Mouse (Mus musculus): Measurements from ENCODE around the gene Mrpl3. TPM values are rescaled to one million over a fixed set of nuclear protein-coding genes. Genes with fewer than 3 reads are reported as not detected.

Gene Mrpl3
- 40.3 to 53.0 TPM (median 43.7 TPM) in 3 replicates for total RNA-seq (2017)

DNA sequence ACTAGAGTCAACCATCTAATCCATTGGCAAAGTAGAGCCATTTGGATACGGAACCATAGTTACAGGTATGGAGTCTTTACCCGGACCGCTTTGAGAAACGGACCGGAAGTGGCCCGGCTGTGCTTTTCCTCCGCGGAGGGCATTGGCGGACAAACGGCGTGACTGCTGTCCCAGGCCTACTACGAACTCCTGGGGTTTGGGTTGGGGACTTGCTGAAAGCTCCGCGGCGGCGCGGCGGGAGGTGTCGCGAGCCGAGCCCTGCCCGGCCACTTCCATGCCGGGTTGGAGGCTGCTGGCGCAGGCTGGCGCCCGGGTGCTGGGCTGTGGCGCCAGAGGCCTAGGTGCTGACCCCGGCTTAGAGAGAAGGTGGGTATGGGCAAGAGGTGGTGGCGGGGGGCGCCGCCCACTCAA lies at the start of gene Mrpl3:
Gene Mrpl3, plus strand, starts transcription at position 93 of the 411 bp plus-strand sequence.
- peak; percentile 78 for ATAC-seq (replicated peaks; ENCODE audit: insufficient number of reproducible peaks, low FRiP score, low TSS enrichment, poor library complexity, severe bottlenecking)

DNA sequence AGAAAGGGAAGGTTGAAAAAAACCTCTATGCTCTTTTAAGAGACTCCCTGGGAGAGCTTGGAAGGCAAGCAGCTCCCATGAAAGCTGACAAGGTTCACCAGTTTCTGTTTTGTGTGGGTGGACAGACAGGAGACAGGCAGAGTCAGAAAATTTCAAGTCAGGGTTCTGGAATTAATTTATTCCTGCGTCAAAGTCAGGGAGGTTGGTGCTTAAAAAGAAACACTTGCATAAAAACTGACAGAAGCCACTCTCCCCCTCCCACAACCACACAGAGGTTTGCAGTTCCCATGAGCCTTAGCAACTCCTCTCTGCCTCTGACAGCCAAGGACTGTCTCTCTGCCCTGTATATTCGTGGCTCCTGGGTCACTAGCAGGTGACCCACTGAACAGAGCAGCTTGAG lies 42.3 kb upstream of the Mrpl3 start:
- ATAC-seq (replicated peaks; ENCODE audit: insufficient number of reproducible peaks, low FRiP score, low TSS enrichment, poor library complexity, severe bottlenecking), result no peak

DNA sequence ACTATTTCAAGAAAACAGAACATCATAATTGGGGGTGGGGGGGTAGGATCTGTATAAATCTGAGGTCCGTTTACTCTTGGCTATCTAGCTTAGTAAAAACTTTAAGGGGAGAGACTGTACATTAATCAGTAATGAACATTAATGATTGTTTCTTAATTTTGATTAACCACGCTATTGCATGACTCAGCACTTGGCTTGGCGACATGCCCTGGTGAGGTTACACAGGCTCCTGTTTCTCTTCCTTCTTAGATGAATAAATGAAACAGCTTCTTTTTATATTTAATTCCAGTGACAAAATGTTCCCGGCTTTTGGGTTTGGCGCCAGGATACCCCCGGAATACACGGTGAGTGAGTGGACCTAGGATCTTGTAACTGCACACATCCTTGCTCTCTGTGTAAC lies 34.9 kb upstream of the Mrpl3 start:
- no peak for ATAC-seq (replicated peaks; ENCODE audit: insufficient number of reproducible peaks, low FRiP score, low TSS enrichment, poor library complexity, severe bottlenecking)

DNA sequence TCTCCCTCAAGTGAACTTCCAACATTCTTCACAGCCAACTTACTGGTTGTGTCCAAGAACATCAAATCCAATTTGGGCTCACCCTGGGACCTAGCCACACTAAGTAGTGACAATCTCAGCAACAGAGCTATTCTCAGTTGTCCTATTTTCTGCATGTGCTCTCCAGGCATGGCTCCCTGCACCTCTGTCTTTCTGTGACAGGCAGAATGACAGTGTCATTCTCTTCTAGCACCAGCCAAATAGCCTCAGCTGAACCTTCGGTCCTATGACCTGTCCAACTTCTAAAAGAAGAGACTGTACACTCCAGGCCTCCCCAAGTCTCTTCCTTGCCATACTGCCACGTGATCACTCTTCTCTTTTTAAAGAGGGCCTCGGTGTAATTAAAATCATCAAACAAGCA lies 24.7 kb upstream of the Mrpl3 start:
- ATAC-seq (replicated peaks; ENCODE audit: insufficient number of reproducible peaks, low FRiP score, low TSS enrichment, poor library complexity, severe bottlenecking), result no peak

DNA sequence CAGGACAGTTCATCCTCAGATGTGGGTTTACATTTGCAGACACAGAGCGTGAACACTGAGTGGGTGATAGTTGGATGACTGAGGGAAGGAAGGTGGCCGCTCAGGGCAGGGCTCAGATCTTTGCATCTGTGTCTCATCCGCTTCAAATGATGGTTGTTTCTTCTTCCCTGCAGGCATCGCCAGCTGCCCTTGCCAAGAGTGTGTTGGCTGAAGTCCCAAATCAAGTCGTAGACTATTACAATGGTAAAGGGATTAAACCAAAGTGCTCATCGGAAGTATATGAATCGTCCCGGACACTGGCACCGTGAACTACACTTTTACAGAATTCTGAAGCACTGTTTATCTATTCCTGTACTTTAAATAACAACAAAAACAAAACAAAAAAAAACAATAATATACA lies 20.5 kb upstream of the Mrpl3 start:
- no peak for ATAC-seq (replicated peaks; ENCODE audit: insufficient number of reproducible peaks, low FRiP score, low TSS enrichment, poor library complexity, severe bottlenecking)

DNA sequence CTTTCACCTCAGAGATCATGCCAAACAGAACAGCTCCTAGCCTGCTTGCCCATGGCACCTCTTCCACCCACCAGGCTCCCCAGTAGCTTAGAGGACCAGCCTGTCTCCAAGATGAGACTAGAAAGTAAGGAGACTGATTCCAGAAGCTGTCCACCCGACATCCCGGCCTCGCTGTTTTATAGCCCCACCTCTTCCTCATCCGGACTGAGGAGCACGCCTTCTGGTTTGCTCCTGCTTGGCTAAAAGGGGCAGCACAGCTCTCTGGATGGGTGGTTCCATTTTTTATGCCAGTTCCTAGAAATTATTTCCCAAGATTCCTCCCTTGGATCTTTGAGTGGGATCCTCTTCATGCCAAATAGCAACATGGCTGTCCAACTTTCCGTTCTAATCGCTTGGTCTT lies 19.4 kb upstream of the Mrpl3 start:
- no peak for ATAC-seq (replicated peaks; ENCODE audit: insufficient number of reproducible peaks, low FRiP score, low TSS enrichment, poor library complexity, severe bottlenecking)

DNA sequence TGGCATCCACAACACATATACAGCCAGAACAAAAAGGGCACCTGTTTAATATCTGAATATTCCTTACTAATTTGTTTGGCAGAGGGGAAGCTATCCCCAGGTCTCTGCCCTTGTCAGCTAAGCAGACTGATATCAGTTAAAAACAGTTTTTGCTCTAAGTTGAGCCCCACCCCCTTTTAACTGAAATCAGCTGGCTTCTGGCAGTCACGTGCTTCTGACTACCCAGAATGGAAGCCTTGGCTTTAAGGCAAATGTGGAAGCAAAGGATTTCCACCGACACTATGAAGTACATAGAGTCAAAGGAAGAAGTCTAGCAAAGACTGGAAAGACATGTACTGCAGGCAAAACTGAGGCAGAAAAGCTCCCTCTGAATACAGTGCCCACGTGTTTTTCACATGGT lies 15.2 kb upstream of the Mrpl3 start:
- no peak for ATAC-seq (replicated peaks; ENCODE audit: insufficient number of reproducible peaks, low FRiP score, low TSS enrichment, poor library complexity, severe bottlenecking)

DNA sequence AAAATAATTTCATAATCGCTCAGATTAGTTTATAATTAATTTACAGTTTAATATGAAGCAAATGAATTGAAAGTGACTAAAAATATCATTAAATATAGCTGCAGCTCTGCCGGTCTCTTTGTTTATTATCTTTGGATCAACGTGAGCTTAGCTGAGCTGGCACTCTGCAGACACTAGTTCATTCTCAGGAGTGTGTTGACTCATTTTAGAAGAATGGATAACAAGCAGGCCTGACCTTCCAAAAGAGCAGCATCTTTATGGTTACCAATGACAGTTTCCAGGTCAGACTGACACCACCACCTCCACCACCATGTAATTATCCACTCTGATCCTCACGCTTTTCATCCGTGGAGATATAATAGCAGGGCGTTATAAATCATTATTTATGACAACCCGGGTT lies 7.0 kb upstream of the Mrpl3 start:
- no peak for ATAC-seq (replicated peaks; ENCODE audit: insufficient number of reproducible peaks, low FRiP score, low TSS enrichment, poor library complexity, severe bottlenecking)

DNA sequence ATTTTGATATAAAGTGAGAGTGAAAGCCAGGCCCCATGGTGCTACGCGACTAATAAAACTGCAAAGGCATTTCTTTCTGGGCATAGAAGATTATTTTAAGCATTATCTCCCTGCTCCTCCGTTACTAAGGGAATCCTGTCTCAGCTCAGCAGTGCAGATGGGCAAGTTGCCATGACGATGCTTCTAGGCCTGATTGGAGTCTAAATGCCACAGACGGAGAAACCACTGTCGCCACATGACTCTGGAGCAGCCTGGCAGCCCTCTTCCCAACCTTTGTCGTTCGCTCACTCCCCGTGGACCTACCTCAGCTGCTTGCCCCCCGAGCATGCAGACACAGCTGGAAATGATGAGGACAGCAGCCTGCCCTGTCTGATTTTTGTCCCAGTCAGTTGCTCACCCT lies 4.7 kb upstream of the Mrpl3 start:
- no peak for ATAC-seq (replicated peaks; ENCODE audit: insufficient number of reproducible peaks, low FRiP score, low TSS enrichment, poor library complexity, severe bottlenecking)

DNA sequence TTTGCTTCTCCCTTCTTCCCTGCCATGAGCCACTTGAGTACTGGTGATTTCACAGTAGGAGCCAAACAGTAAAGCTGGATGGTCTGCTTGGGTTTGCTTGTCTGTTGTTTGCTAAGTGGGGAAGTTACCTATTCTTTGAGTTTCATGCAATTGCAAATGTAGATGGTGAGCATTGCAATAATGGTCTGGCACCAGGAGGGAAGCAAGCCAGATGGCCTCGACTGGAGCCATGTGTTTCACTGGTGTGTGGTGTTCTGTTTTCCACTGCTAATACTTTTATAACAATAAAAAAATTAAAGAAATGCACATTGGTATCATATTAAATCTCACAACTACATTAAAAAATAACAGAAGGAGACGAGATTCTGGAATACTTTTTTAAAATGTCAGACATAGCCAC lies 3.4 kb upstream of the Mrpl3 start:
- no peak for ATAC-seq (replicated peaks; ENCODE audit: insufficient number of reproducible peaks, low FRiP score, low TSS enrichment, poor library complexity, severe bottlenecking)

DNA sequence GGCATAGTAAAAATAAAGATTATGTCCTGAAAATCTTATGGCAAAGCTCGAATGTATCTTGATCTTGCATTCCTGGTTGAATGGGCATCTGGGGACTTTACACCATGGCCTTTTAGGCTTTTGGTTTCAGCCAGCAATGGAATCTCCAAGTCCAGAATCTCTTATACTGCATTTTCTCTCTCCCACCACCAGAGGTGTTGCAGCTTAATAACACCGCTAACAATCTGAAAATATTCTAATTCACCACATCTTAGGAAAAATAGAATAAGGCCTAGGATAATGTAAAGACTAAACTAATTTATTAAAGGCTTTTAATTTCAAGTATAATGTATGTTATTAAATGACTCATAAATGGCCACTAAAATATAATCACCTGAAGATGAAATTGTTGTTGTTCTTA lies 2.8 kb upstream of the Mrpl3 start:
- ATAC-seq (replicated peaks; ENCODE audit: insufficient number of reproducible peaks, low FRiP score, low TSS enrichment, poor library complexity, severe bottlenecking), result no peak

DNA sequence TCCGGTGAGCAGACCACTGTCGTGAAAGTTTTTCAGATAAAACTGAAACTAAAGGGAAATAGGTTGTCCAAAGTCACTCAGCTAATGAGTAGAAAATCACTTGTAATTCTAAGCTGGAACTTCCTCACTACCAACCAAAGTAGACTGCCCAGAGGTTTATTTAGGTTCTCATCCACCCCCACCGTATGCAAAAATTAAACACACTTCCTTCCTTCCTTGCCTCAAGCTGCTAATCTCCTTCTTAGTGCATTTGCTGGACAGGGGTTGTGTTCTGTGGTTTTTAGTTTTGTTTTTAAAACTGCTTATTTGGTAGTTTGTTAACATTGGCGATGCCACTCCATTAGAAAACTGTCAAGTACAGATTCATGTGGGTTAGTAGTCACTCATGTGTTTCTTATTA lies 773 bp downstream of the Mrpl3 start:
- ATAC-seq (replicated peaks; ENCODE audit: insufficient number of reproducible peaks, low FRiP score, low TSS enrichment, poor library complexity, severe bottlenecking), result no peak

DNA sequence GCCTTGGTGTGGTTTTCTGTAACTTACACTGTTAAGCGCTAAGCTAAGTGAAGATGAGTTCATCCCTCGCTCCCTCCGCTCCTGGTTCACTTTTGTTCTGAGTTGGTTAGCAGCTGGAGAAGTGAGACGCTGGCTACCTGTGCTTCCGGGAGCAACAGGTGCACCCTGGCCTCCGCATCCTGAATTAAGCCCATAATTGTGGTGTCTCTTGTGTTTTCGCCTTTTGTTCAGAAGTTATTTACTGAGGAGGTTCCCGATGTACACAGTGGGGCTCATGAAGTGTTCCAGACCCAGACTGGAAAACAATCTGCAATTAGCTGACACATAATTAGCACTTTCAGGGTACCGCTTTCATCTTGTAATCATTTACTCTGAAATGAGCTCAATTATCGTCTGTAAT lies 16.1 kb downstream of the Mrpl3 start:
- no peak for ATAC-seq (replicated peaks; ENCODE audit: insufficient number of reproducible peaks, low FRiP score, low TSS enrichment, poor library complexity, severe bottlenecking)

DNA sequence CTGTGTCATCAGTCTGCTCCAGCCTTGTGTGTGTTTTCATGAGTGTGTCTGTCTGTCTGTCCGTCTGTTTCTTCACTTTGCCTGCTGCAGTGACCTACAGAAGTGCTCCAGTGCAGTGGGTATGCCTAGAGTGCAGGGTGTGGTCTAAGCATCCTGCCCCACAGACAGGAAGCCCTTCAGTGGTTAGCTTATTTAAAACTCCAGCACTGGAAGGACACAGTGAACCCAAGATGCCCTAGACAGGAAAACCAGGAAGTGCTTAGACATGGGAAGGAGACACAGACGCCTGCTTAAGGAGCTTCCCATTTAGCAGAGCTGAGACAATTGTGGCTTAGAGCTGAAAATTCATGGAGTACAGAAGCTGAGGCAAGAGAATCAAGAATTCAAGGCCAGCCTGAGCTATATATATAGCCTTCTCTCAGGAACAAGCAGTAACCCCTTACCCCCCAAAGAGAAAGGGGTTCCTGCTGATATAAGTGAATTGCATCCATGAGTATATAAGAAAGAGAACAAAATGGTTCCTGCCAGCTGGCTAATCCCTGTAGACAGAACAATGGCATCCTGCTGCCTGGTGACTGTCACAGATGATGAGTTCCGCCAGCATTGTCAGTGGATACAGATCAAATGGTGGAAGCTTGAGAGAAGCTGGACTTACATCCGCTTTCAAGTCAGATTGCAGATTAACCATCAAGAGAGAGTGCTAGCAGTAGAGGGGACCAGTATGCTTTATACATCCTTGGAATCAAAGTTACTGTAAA lies 20.1 kb downstream of the Mrpl3 start:
- no peak for ATAC-seq (replicated peaks; ENCODE audit: insufficient number of reproducible peaks, low FRiP score, low TSS enrichment, poor library complexity, severe bottlenecking)

DNA sequence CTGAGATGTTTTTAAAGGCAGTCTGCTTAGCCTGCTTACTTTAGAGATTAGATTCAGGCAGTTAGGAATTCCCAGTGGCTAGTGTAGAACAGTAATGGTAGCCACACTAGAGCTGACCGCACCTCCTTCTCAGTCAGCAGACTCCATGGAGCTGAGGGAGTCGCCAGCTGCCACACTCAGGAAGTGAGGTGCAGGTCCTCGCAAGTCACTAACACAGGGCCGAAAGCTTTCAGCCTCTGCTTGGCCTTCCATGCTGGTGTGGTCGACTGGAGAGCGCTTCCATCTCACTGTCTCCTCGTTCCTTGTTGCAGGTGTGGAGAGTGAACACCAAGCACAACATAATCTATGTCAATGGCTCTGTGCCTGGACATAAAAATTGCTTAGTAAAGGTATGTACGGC lies 21.8 kb downstream of the Mrpl3 start:
- ATAC-seq (replicated peaks; ENCODE audit: insufficient number of reproducible peaks, low FRiP score, low TSS enrichment, poor library complexity, severe bottlenecking), result no peak

DNA sequence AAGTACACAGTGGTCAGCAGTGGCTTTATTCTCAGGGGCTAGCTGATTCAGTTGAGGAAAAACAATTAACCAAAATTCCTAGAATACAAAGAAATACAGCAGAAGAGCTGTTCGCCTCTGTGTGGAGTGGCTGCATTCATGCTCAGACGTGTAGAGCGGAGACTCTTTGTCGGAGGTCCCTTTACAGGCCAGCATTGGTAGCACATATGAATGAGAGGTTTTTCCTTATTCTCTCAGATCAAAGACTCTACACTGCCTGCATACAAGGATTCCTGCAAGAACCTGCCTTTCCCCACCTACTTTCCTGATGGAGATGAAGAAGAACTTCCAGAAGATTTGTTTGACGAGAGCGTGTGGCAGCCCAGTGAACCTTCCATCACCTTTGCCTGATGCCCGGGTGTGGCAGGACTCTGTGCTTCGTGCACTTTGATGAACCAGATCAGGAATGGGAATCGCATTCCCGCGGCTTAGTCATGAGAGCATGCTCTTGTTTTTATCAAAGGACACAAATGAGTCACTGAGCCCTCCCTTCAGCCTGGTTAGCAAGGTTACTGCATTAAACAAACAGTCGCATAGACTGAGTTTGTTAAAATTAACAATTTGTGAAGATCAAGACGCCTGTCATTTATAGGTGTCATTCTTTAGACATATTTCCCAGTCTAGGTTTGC lies 23.9 kb downstream of the Mrpl3 start:
- no peak for ATAC-seq (replicated peaks; ENCODE audit: insufficient number of reproducible peaks, low FRiP score, low TSS enrichment, poor library complexity, severe bottlenecking)

DNA sequence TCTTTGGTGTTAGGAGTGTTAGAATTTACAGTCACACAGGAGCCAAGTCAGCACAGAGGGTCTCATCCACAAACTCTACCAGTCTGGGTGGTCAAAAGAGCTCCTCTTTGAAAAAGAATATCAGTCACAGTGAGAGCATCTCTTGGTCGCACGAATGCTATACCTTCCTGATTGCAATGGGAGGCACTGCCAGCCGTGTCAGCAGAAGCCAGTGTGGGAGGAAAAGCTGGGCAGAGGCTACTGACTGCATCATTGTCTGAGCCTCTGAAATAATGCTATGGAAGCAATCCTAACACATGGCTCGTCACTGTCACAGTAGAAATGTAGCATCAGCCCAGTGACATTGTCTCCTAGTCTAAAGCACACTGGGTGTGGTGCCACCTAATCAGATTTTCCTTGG lies 25.4 kb downstream of the Mrpl3 start:
- no peak for ATAC-seq (replicated peaks; ENCODE audit: insufficient number of reproducible peaks, low FRiP score, low TSS enrichment, poor library complexity, severe bottlenecking)

DNA sequence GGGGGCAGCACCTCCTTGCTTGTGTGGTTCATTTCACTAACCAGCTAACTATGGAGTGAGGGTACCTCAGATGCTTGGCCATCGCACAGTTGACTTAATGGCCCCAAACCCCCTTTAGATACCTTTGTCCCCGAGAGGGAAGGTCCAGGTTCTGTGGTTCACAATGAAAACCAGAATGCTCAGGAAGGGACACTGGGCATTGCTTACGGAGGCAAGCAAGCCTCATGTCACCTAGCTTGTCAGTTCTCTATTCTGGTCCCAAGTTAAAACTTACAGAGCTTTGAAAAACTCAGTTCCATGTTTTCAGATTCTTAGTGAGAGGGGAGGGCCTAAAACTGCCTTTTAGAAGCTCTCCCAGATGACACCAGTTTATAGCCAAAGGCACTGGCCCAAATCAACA lies 27.2 kb downstream of the Mrpl3 start:
- ATAC-seq (replicated peaks; ENCODE audit: insufficient number of reproducible peaks, low FRiP score, low TSS enrichment, poor library complexity, severe bottlenecking), result no peak

DNA sequence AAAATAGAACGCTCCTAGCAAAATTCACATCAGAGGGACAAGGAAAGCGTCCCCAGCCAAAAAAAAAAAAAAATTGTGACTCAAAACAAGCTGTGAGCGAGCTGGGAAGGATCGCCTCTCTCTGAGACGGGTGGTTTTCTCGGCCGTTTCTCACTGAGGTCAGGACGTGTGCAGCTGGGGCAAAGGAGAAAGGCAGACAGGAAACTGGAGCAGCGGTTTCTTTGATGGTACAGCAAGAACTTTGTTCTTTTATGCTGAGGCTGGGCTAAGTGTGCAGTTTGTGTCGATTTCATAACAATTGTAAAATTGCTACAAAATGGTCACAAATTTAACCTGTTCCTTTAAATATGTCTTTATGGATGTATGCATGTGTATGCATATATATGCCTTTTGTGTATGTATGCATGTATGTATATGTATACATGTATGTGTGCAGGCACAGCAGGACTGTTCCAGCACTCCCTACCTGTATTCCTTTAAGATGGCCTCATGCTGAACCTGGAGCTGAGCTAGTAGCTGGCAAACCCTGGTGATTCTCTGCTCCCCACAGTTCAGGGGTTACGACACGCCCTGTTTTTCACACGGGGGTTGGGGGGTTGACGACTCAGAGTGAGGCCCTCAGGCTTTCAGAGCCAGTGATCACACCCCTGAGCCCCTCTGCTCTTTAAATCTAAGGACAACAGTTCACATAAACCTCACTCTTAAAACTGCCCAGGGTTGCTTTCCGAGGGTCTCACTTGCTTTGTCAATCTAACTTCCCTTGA lies 48.0 kb downstream of the Mrpl3 start:
- no peak for ATAC-seq (replicated peaks; ENCODE audit: insufficient number of reproducible peaks, low FRiP score, low TSS enrichment, poor library complexity, severe bottlenecking)

DNA sequence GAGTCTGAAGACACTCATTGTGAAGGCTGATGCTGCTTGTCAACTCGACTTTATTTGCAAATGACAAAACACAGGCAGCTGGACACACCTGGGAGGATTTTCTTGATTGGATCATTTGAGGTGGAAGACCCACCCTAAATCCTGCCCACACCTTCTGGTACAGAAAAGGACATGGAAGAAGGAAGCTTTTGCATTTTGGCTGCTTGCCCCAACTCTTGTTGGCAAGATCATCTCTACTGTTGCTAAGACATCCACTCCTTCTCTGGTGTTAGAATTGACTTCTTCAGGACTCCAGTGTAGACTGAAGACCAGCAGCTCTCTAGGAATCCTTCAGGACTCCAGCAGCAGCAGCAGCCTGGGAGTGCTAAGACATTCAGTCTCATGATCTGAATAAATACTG lies 48.9 kb downstream of the Mrpl3 start:
- ATAC-seq (replicated peaks; ENCODE audit: insufficient number of reproducible peaks, low FRiP score, low TSS enrichment, poor library complexity, severe bottlenecking), result no peak

Data from monocyte, adult 5-6 weeks (primary cell).